13 mouse cellular contexts compared by ENCODE assay signal in the genomic region with DNA sequence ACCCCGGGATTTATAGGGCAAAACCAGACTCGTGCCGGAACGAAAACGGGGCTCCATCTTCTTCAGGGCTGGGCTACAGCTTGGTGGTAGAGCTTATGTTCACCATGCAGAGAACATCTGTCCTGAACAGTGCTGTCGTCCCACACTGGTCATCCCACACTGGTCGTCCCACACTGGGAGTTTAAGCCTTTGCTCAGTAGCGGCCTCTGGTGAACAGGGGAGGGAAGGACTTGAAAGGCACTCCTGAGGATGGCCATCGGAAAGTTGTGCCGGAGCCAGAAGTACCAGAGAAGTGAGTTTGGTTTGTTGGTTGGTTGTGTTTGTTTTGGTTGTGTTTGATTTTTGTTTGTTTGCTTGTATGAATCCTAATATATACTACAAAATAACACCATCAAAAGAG. TPM values are rescaled to one million over a fixed set of nuclear protein-coding genes. Genes with fewer than 3 reads are reported as not detected.
A peak's percentile ranks its signal among the peaks of the same experiment; 100 is the strongest.
DNase-seq lines count a peak whose midpoint lies in the region; ATAC-seq and TF ChIP-seq lines count a peak whose summit lies in the region.
"Had no signal": no experiment of that assay in that cellular context is flagged by ENCODE, and none has a peak within 500 bp of the region (broad histone marks: within the 10 kb centered on the region; RNA-seq: fewer than 3 reads in every experiment).

No protein-coding gene starts in this region.

- H3K9ac ChIP-seq in midbrain, postnatal 0 days (replicated peaks; ENCODE audit: low read length, poor library complexity, severe bottlenecking), result no peak overlapping the region
- no peak overlapping the region for H3K9ac ChIP-seq in lung, postnatal 0 days (replicated peaks; ENCODE audit: low read depth)
- H3K9ac ChIP-seq: hindbrain, embryonic 12.5 days; midbrain, embryonic 15.5 days; neural tube, embryonic 15.5 days had no signal

- H3K4me3 ChIP-seq in kidney, adult 2 months (ENCODE audit: insufficient read depth, low read depth, low read length), result no peak overlapping the region
- no peak overlapping the region for H3K4me3 ChIP-seq in midbrain, postnatal 0 days (ENCODE audit: low read depth, low read length)
- no peak overlapping the region for H3K4me3 ChIP-seq in midbrain, embryonic 10.5 days
- no peak overlapping the region for H3K4me3 ChIP-seq in lung, postnatal 0 days (ENCODE audit: low read depth, low read length)
- H3K4me3 ChIP-seq: hindbrain, embryonic 12.5 days; midbrain, embryonic 15.5 days; neural tube, embryonic 15.5 days had no signal

- no peak for TF ChIP-seq EP300 in lung, postnatal 0 days (IDR thresholded peaks at IDR 0.05)

- H3K9me3 ChIP-seq in midbrain, postnatal 0 days (ENCODE audit: low read length), result no peaks in the 10 kb centered on the region
- H3K9me3 ChIP-seq in midbrain, embryonic 10.5 days (replicated peaks), result peaks cover 13% of the 10 kb centered on the region
- H3K9me3 ChIP-seq in lung, postnatal 0 days (ENCODE audit: low read length), result no peaks in the 10 kb centered on the region
- H3K9me3 ChIP-seq: hindbrain, embryonic 12.5 days; midbrain, embryonic 15.5 days; neural tube, embryonic 15.5 days had no signal

- peak; percentile 59 for TF ChIP-seq CTCF in kidney, adult 2 months (conservative IDR thresholded peaks at IDR 0.05; ENCODE audit: insufficient read depth, insufficient read length, low read depth, low read length)
- TF ChIP-seq CTCF in midbrain, postnatal 0 days (IDR thresholded peaks at IDR 0.05), result peak; percentile 29; the same call in 1 of the 2 replicates
- TF ChIP-seq CTCF in lung, postnatal 0 days (IDR thresholded peaks at IDR 0.05), result peak; percentile 53

- no peak overlapping the region for H3K4me2 ChIP-seq in midbrain, postnatal 0 days (ENCODE audit: low read depth, low read length, poor library complexity, severe bottlenecking)
- H3K4me2 ChIP-seq in lung, postnatal 0 days (replicated peaks; ENCODE audit: low read depth, low read length), result no peak overlapping the region
- H3K4me2 ChIP-seq: hindbrain, embryonic 12.5 days; midbrain, embryonic 15.5 days; neural tube, embryonic 15.5 days had no signal

- no peaks in the 10 kb centered on the region for H3K27me3 ChIP-seq in kidney, adult 2 months (replicated peaks; ENCODE audit: control insufficient read depth, insufficient read depth, low read length)
- H3K27me3 ChIP-seq in midbrain, postnatal 0 days (ENCODE audit: insufficient read depth, low read length), result no peaks in the 10 kb centered on the region
- H3K27me3 ChIP-seq in midbrain, embryonic 10.5 days (ENCODE audit: low read depth, poor library complexity, severe bottlenecking), result no peaks in the 10 kb centered on the region
- no peaks in the 10 kb centered on the region for H3K27me3 ChIP-seq in lung, postnatal 0 days (replicated peaks; ENCODE audit: insufficient read depth, low read length)
- H3K27me3 ChIP-seq: hindbrain, embryonic 12.5 days; midbrain, embryonic 15.5 days; neural tube, embryonic 15.5 days had no signal

- no peak overlapping the region for H3K27ac ChIP-seq in kidney, adult 2 months (ENCODE audit: insufficient read depth, low read depth, low read length)
- no peak overlapping the region for H3K27ac ChIP-seq in midbrain, postnatal 0 days (ENCODE audit: low read depth, low read length)
- H3K27ac ChIP-seq in midbrain, embryonic 10.5 days (replicated peaks), result no peak overlapping the region
- no peak overlapping the region for H3K27ac ChIP-seq in lung, postnatal 0 days (ENCODE audit: low read length)
- H3K27ac ChIP-seq: hindbrain, embryonic 12.5 days; midbrain, embryonic 15.5 days; neural tube, embryonic 15.5 days had no signal

- WGBS in kidney, adult 2 months, result 66% methylated on average over 10 of the region's 10 CpGs
- WGBS in midbrain, postnatal 0 days, result 82% methylated on average over 10 of the region's 10 CpGs
- 80% methylated on average over 10 of the region's 10 CpGs for WGBS in midbrain, embryonic 10.5 days
- WGBS in lung, postnatal 0 days, result 72% methylated on average over 10 of the region's 10 CpGs

- peak; percentile 48 for DNase-seq in kidney, adult 2 months
- DNase-seq in kidney, adult 11 months, result no peak
- DNase-seq in midbrain, postnatal 0 days (ENCODE audit: low spot score), result no peak
- DNase-seq in midbrain, embryonic 10.5 days (ENCODE audit: low spot score), result no peak
- no peak for DNase-seq in lung, postnatal 0 days (ENCODE audit: low spot score)
- no peak for DNase-seq in adrenal gland, adult 18-20 months (ENCODE audit: low spot score in 2 of 2)
- DNase-seq in cerebellum, postnatal 36 days, result no peak
- DNase-seq: cerebellum, postnatal 10 days; heart, adult 18-20 months; right cerebral cortex, postnatal 14 days had no signal

- H3K4me1 ChIP-seq in kidney, adult 2 months (ENCODE audit: control insufficient read depth, insufficient read depth, low read length), result peaks cover 24% of the 10 kb centered on the region; the same call in 1 of the 2 replicates
- H3K4me1 ChIP-seq in midbrain, postnatal 0 days (ENCODE audit: insufficient read depth, low read length), result no peaks in the 10 kb centered on the region
- H3K4me1 ChIP-seq in midbrain, embryonic 10.5 days, result no peaks in the 10 kb centered on the region
- no peaks in the 10 kb centered on the region; the same call in 1 of the 2 replicates for H3K4me1 ChIP-seq in lung, postnatal 0 days (ENCODE audit: insufficient read depth, low read depth, low read length)
- H3K4me1 ChIP-seq: hindbrain, embryonic 12.5 days; midbrain, embryonic 15.5 days had no signal

- no peak for ATAC-seq in midbrain, postnatal 0 days (ENCODE audit: low FRiP score)
- ATAC-seq in lung, postnatal 0 days, result no peak
- ATAC-seq: midbrain, embryonic 15.5 days had no signal

- H3K36me3 ChIP-seq in kidney, adult 2 months (ENCODE audit: control insufficient read depth, insufficient read depth, low read length), result no peaks in the 10 kb centered on the region
- no peaks in the 10 kb centered on the region for H3K36me3 ChIP-seq in midbrain, postnatal 0 days (ENCODE audit: insufficient read depth, low read length)
- H3K36me3 ChIP-seq in midbrain, embryonic 10.5 days, result no peaks in the 10 kb centered on the region
- H3K36me3 ChIP-seq in lung, postnatal 0 days (ENCODE audit: insufficient read depth, low read length), result no peaks in the 10 kb centered on the region
- H3K36me3 ChIP-seq: hindbrain, embryonic 12.5 days; midbrain, embryonic 15.5 days; neural tube, embryonic 15.5 days had no signal

- TF ChIP-seq POLR2A in kidney, adult 2 months (IDR thresholded peaks at IDR 0.05; ENCODE audit: low read depth, low read length), result no peak

RNA-seq across cellular contexts. Expression of a gene that starts 56.0 kb away (rescaled TPM):
- polyA plus RNA-seq in kidney, adult 2 months (2012; rRNA removed), result 23.7 and 28.0 TPM in 2 replicates
- total RNA-seq in midbrain, postnatal 0 days (2014; rRNA removed), result 14.1 and 18.0 TPM in 2 replicates
- polyA plus RNA-seq in midbrain, postnatal 0 days (2015; fragmentation: Nextera tagmentation; extraction: Ambion mirVana), result 1.9 and 2.6 TPM in 2 replicates
- 17.5 and 18.9 TPM in 2 replicates for polyA plus RNA-seq in midbrain, embryonic 10.5 days (2016; fragmentation: Nextera tagmentation; extraction: Ambion mirVana)
- polyA plus RNA-seq in lung, postnatal 0 days (2015; fragmentation: Nextera tagmentation; extraction: Ambion mirVana), result 8.9 and 9.4 TPM in 2 replicates
- total RNA-seq in adrenal gland, adult 18-20 months (2021), result 10 to 100 TPM; 20.9 to 36.1 TPM
